Mouse (Mus musculus) bone marrow, adult 2 months (tissue): Measurements from ENCODE around the gene Tfeb. TPM values are rescaled to one million over a fixed set of nuclear protein-coding genes. Genes with fewer than 3 reads are reported as not detected.

Source experiments
- H3K27ac ChIP-seq: fragments of 200-500 bp; 2 replicates; pipeline ENCODE4 v1.5.1; 2012; ENCODE audit warnings: low read depth, mild to moderate bottlenecking, control low read depth, inconsistent platforms, low read length; ENCODE audit not compliant: control insufficient read depth, poor library complexity, insufficient read depth
- H3K4me1 ChIP-seq: fragments of 200-500 bp; 2 replicates; pipeline ENCODE4 v1.6.1; 2011; ENCODE audit warnings: low read length; ENCODE audit not compliant: control insufficient read depth, insufficient read depth
- H3K4me3 ChIP-seq: fragments of 200-500 bp; replicated peaks from 2 replicates; pipeline ENCODE3; 2011; ENCODE audit warnings: mild to moderate bottlenecking, low read depth, low read length, control low read depth; ENCODE audit not compliant: control insufficient read depth
- CTCF ChIP-seq: fragments of 200-500 bp; IDR thresholded peaks from 2 replicates; pipeline ENCODE4 v1.5.1; 2011; ENCODE audit warnings: low read length, control low read depth; ENCODE audit not compliant: control insufficient read depth, insufficient read depth
- POLR2A ChIP-seq: fragments of 200-500 bp; IDR thresholded peaks from 2 replicates; pipeline ENCODE4 v1.6.1; 2011; ENCODE audit warnings: low read depth, mild to moderate bottlenecking, control low read depth, low read length, borderline replicate concordance; ENCODE audit not compliant: control insufficient read depth
- WGBS: fragments of 180-500 bp; shearing (Covaris S2); methylation state at CpG from one replicate; pipeline ENCODE4 v1.1.7; 2018; 5-methylcytosine and 5-hydroxymethylcytosine counted together
- polyA plus RNA-seq: library from polyadenylated mRNA; stranded (reverse); fragments of >200 nt; gene quantifications from 2 replicates; pipeline ENCODE4 v1.2.4, GENCODE M21; 2011; ENCODE audit warnings: low replicate concordance; ENCODE audit not compliant: missing spikeins, insufficient read depth, insufficient read length

Gene Tfeb
- polyA plus RNA-seq, 1 experiment: 43.7 TPM

GRCm38 (mm10) chr17:47803662-47804061, 66.8 kb downstream of the Tfeb start:
- 92% methylated on average over 4 of the region's 4 CpGs for WGBS
- Histone ChIP-seq H3K27ac (no peak overlapping the region), H3K4me1 (no peaks in the 10 kb centered on the region), H3K4me3 (no peak overlapping the region)
- no peak for TF ChIP-seq CTCF
- no peak for TF ChIP-seq POLR2A

- Histone ChIP-seq H3K4me3 (no peak overlapping the region), H3K27ac (no peak overlapping the region), H3K4me1 (no peaks in the 10 kb centered on the region)
- 76% methylated on average over 13 of the region's 13 CpGs for WGBS
- TF ChIP-seq CTCF: no peak
- TF ChIP-seq POLR2A: no peak
Observed at GRCm38 (mm10) chr17:47805047-47805835, 68.4 kb downstream of the Tfeb start.

- Histone ChIP-seq H3K4me1 (no peaks in the 10 kb centered on the region), H3K27ac (no peak overlapping the region), H3K4me3 (no peak overlapping the region)
- WGBS: 87% methylated on average over 9 of the region's 9 CpGs
- TF ChIP-seq CTCF (no peak), POLR2A (no peak)
Observed at GRCm38 (mm10) chr17:47806230-47806629, 69.4 kb downstream of the Tfeb start.

GRCm38 (mm10) chr17:47811265-47811800, 74.5 kb downstream of the Tfeb start:
- Histone ChIP-seq H3K4me1 (no peaks in the 10 kb centered on the region), H3K4me3 (no peak overlapping the region), H3K27ac (no peak overlapping the region)
- TF ChIP-seq POLR2A (no peak), CTCF (no peak)
- 84% methylated on average over 15 of the region's 15 CpGs for WGBS

- 70% methylated on average over 5 of the region's 6 CpGs for WGBS
- TF ChIP-seq CTCF: no peak
- no peak for TF ChIP-seq POLR2A
- no peaks in the 10 kb centered on the region for H3K4me1 ChIP-seq
- H3K27ac ChIP-seq: no peak overlapping the region
- no peak overlapping the region for H3K4me3 ChIP-seq
Observed at GRCm38 (mm10) chr17:47812200-47812599, 75.4 kb downstream of the Tfeb start.

- Histone ChIP-seq H3K27ac (no peak overlapping the region), H3K4me3 (no peak overlapping the region), H3K4me1 (no peaks in the 10 kb centered on the region)
- TF ChIP-seq CTCF (no peak), POLR2A (no peak)
- 11% methylated on average over 5 of the region's 5 CpGs for WGBS
Observed at GRCm38 (mm10) chr17:47813616-47814015, 76.8 kb downstream of the Tfeb start.

- TF ChIP-seq POLR2A (no peak), CTCF (no peak)
- whole genome bisulfite sequencing: 69% methylated on average over 6 of the region's 6 CpGs
- no peak overlapping the region for H3K27ac ChIP-seq
- no peaks in the 10 kb centered on the region for H3K4me1 ChIP-seq
- H3K4me3 ChIP-seq: no peak overlapping the region
Observed at GRCm38 (mm10) chr17:47814496-47814895, 77.7 kb downstream of the Tfeb start.

GRCm38 (mm10) chr17:47815446-47815845, 78.6 kb downstream of the Tfeb start:
- 75% methylated on average over 10 of the region's 10 CpGs for WGBS
- no peak overlapping the region for H3K27ac ChIP-seq
- TF ChIP-seq POLR2A (no peak), CTCF (no peak)
- H3K4me1 ChIP-seq: no peaks in the 10 kb centered on the region
- H3K4me3 ChIP-seq: no peak overlapping the region
